Mouse (Mus musculus) inflammation-experienced regulatory T-cells, adult 6 months (primary cell): ENCODE results near the gene Gm20388. TPM values are rescaled to one million over a fixed set of nuclear protein-coding genes. Genes with fewer than 3 reads are reported as not detected.
A peak's percentile ranks its signal among the peaks of the same experiment; 100 is the strongest.

Experiments used
- ATAC-seq: one replicate; pipeline ENCODE4 v1.8.0; 2017
- polyA plus RNA-seq, 3 experiments: library from polyadenylated mRNA; unstranded; fragments of 100-300 nt; shearing (Covaris generic); gene quantifications; one replicate each; pipeline ENCODE4 v1.2.1; 2017

The Gm20388 gene
- polyA plus RNA-seq, 3 experiments from 2014 or later = 10.8 to 14.1 (median 11.8) TPM

DNA sequence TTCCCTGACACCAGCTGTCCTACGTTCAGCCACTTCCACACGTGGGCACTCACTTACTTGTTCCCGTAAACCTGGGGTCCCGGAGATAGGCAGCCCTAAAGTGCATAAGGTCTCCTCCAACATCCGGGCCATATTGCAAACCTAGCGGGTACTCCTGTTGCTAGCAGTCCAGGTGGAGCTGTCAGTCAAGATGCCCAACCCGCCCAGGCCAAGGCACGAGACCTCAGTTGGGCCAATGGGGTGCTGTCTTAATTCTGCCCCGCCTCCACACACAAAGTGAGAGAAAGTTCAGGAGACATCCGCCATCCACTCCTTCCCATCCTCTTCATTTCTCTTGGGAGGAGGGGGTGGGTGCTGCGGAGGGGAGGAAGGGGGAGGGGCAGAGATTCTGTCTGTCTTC lies 715.8 kb downstream of the Gm20388 start:
- no peak for ATAC-seq

DNA sequence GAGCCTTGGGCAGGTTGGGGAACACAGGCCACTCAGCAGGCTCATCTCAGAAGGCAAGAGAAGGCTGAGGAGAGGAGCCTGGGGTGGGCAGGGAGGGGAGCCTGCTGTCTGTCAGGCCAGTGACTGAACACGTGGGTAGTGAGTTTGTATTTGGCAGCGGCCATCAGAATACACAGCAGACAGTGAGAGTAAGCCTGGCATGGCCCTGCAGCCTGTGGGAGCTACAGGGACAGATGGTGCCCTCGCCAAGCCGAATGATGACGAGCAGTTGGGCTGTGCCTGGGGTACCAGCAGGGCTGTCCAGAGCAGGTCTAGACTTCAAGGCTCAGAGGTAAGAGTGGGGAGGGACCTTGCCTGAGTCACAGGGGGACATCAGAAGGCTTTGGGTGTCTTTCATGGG lies 716.7 kb downstream of the Gm20388 start:
- no peak for ATAC-seq

DNA sequence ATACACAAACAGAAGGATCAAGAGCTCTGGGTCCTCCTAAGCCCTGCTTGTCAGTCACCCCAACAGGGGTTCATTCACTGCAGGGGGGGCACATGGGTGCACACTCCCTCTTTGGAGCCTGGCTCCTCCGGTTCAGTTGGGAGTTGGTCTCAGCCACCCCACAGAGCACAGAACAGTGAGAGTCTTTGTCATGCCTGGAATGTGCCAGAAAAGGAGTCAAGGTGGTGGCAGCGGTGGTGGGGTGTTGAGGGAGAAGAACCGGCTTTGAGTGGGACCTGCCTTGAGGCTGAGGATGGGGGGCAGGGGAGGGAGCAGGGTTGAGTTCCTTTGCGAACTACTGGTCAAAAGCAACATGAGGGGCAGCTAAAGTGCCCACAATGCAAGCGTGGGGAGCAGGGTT lies 719.4 kb downstream of the Gm20388 start:
- ATAC-seq = no peak

DNA sequence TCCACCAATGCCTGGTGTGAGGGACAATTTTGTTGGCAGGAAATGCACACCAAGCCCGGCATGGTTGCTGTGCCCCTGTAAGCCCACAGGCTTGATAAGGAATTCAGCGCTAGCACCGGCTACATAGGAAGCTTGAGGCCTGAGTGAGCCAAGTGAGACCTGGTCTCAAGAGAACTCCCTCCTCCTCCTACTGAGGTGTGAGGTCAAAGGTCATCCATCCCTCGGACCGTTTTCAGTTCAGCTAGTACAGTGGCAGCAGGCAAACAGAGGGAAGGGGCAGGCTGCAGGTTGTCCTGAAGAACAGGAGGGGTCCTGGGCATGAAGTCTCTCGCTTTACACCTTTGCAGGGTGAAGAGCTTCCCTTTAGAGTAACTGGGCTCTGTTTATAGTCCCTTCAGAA lies 720.2 kb downstream of the Gm20388 start:
- ATAC-seq = no peak

DNA sequence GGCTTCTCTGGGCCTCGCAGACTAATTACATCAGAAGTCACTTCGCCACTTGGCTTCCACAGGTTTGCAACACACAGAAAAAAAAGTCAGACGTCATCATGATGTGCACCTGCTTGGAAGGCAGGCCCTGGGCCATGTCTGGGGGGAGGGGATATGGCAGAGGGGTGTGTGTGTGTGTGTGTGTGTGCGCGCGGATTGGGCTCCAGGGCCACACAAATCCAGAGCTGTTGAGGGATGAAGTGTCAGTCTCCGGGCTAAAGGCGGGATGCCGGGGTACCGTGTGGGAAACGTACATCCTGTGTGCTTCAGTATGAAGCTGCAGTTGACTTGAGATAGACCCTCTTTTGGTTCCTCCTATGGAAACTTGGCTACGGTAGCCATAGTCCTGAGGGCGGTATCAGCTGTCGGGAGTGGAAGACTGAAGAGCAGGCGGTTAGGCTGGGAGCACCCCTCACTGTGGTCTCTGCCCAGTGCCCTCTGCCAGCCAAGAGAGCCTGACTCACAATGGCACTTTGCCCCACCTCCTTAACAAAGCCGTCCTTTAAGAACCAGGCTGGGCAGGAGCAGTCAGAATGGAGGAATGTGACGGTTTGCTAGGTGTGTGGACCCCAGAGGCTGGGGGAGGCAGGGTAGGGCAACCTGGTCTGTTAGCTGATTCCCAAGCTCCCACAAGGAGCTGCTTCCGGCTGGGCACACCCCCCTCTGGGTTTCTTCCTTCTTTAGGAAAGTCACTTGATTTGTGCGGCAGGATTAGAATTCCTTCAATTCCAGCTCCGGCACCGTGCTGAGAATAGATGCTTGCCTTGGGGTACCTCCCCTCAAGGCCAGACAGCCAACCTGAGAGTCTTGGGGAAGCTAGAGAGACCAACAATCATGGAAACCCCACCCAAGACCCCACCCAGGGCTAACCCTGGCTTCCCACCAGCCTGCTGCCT lies 721.1 kb downstream of the Gm20388 start:
- no peak for ATAC-seq

DNA sequence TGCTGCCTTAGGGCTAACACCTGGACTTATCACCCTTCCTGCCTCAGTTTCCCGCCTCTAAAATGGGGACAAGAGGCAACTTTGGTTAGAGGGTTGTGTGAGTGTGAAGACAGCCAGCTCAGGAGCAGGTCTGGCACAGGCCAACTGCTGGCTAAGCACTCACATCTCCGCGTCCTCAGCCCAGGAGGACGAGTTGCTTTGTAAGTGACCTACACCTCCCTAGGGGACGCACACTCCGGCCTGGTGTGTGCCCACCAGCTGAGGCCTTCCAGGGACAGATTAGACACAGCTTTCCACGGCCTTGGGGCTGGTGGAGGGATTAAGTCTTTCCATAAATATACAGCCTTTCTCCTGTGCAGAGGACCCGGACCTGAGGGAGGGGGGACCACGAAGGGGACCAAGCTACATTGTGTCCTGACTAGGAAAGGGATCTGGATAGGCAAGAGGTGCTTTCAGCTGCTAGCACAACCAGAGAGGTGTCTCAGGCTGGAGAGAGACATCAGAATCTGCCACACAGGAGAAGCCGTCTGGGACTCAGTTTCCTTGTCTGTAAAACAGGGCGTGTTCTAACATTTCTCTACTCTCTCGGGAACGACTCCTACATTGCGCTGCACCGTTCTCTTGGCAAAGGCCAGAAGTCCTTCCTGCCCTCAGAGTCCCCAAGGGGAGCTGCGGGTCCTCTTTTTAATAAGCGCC lies 722.5 kb downstream of the Gm20388 start:
- no peak for ATAC-seq

DNA sequence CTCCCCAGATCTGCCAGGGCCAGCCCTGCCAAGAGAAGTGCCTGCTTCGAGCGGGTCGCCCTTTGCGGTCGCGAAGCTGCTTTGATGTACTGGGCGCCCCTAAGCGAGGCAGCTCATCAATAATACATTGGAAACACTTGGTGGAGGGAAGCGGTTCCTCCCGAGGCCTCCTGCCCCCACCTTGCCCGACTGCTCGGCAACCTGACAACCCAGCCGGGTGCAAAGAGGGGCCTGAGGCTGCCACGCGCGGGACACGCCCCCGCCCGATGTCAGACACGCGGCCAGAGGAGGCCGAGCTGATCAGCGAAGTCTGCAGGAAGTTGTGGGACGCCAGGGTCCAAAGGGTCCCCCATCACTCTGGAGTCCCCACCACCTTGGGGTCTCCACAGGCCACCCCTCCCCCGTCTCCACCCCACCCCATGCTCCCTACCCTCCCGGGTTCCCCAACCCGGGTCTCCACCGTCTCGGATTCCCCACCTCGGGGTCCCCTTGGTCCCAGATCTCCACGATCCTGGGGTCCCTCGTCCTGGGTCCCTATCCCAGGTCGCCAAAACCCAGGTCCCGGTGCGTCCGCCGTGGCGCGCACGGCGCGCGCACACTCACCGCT lies 723.1 kb downstream of the Gm20388 start:
- no peak for ATAC-seq

DNA sequence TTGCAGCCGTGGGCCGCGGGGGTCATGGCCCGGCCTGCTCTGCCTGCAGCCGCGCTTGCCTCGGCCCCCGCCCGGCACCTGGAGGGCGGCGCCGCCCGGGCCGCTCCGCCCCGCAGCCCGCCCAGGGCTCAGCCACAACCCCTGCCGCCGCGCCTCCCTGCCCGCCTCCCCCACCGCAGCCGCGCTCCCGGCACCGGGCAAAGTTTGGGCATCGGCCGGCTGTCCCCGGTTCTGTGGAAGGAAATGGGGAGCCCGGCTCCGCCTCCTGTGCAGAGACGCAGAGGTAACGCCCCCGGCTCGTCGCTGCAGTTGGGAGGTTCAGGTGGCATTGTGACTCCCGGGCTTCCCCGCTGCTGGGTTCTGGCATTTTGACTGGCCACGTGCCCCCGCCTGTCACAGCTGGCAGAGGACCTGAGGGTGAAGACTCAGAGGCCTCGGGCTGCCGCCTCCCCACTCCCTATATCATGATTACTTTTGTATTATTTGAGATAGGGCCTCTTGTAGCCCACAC lies 723.7 kb downstream of the Gm20388 start:
- ATAC-seq = peak; percentile 82

DNA sequence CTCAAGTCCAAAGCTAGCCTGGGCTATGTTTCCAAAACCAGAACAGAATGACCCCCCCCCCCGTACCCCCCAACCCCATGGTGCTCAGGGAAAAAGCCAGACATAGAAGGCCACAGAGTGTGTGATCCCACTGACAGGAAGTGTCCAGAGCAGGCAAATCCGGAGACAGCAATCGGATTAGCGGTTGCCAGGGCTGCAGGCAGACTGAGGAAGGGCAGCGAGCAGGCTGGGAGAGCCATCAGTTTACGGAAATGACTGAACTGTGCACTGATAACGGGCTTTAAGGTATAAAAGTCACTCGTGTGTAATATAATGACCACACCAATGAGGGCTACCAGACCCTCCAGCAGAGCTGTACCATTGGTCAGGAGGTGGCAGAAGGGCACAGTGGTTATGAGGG lies 730.6 kb downstream of the Gm20388 start:
- no peak for ATAC-seq

DNA sequence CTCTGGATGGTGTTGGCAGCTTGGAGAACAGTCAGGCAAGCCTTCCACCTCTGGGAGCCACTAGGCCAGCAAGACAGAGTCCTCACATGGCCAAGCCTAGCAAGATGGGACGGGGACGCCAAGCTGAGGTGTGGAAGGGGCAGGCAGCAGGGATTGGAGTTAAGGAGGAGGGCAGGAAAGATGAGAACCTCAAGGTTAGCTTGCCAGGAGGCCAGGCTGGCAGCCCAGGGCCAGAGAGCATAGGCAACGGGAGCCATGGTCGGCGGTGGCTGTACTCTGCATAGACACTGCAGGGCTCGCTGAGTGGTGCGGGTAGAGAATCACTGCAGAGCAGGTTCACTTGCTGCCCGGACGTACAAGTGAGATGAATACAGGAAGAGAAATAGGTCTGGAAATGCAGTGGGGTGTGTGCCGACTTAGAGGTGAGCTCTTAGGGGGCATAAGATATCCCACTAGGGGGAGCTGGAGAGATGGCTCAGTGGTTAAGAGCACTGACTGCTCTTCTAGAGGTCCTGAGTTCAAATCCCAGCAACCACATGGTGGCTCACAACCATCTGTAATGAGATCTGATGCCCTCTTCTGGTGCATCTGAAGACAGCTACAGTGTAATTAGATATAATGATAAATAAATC lies 731.5 kb downstream of the Gm20388 start:
- no peak for ATAC-seq

DNA sequence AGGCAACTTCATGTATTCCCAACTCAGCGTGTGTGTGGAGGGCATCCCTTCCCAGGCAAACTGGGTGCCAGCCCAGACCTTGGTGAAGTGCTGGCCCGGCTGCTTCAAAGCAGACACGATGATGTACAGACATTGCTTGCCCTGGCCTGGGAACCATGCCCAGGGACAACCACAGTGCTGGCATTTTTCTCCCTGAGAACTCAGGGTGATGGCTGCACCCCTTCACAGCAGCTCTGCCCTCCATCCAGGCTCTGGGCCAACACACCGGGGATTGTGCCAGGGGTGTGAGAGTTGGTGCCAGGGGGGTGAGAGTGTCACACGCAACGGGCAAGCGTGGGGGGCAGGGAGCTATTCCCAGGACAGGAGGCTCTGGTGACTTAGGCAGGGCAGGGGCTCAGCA lies 734.0 kb downstream of the Gm20388 start:
- ATAC-seq = no peak

DNA sequence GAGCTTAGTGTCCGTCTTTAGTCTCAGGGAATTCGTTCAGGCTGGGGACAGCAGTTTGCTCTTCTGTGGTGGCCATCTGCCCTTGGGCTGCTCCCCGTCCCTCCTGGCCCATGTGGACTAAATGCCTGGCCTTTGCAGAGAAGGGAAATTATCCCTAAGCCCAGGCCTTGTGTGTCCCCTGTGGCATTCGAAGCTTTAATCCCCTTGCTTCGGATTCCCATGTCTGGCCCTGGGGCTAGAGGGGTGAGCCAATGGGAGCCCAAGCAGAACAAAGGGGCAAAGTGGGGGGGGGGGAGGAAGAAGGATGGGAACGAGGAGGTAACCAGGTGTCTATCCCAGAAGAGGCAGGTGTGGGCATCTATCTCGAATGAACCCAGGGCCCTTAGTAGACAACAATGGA lies 736.9 kb downstream of the Gm20388 start, which contains the start of gene 1190005I06Rik:
Gene 1190005I06Rik (minus strand): TSS at position 101 of the 400 bp plus-strand sequence.
- no peak for ATAC-seq

DNA sequence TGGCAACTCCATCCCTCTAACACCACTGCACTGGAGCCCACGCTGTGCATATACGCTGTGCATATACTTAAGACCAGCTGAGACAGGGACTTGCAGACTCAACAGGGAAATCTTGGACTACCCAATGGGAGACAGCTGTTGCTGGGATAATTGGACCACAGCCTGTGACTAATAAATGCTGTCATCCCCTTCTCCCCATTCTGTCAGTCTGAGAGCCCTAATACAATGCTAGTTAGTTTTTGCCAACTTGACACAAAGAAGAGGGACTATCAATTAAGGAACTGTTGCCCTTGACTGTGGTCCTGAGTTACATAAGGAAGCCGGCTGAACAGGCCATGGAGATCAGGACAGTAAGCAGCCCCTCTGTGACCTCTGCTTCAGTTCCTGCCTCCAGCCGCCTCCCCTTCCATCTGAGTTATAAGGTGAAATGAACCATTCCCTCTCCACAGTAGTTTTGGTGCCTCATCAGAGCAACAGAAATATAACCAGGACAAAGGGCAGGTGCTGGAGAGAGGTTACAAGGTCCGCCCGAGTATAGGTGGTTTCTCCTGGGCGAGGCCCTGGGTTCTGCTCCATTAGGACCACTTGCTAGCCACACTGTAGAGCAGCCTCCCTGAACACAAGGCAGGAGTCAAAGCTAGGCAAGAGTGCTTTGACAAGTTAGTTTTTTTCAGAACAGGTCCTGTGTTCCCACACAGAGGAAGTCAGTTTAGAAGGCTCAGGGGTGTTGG lies 745.8 kb downstream of the Gm20388 start:
- ATAC-seq = no peak

DNA sequence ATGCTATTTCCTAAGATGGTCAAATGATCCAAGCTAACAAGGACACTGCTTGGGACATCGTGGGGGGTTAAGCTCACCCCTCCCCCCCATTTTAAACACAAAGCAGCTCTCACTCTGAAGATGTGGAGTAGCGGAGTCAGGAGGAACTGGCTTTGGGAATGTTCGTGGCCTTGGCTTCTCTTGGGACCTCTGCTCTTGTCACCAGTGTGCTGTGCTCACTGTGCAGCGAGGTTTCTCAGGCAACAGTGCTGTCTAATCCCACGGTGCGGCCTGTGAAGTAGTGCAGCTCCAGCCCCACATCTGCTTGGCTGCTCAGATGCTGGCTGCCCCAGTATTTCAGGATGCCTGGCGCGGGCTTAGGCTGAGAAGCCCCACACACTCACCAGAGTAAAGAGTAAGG lies 746.8 kb downstream of the Gm20388 start:
- ATAC-seq = no peak

DNA sequence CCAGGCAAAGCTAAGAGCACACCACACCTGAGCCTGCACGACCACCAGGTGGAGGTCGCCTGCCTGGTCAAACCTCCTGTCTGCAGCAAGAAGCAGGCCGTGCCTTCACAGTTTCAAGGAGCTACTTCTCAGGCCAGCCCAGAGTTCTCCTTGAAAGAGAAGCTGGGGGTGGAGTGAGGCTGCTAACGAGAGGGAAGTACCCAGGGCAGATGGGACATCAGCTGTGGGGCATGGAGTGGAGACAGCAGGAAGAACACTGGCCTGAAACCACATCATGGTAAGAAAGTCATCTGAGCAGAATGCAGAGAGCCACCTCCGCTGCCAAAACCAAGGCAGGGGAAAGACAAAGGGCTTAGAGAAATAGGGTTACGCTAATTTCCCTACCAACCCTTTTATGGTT lies 753.9 kb downstream of the Gm20388 start:
- no peak for ATAC-seq

DNA sequence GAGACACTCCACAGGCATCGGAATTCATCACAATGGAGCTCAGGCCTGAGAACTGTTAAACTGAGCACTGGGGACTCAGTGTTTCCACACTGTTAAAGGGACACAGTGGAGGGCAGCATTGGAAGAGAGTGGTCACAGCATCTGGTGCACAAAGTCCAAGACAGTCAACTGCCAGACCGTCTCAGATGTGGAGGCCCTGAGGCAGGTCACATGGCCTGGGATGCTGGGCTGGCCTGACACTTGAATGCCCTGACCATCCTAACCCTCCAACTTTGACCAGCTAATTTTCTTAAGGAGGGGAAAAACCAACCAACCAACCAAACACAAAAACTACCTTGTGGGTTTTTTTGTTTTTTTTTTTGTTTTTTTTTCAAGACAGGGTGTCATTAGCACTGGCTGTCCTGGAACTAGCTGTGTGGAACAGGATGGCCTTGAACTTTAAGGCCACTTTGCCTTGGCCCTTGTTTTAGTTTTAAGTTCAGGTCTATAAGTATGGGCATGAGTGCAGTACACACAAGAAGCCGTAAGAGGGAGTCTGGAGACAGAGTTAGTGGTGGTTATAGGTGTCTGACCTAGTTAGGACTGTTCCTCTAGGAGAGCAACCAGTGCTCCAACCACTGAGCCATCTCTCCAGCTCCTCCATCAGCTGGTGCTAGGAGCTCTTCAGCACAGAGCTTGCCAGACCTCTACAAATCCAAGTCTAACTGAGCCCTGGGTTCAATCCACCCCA lies 755.2 kb downstream of the Gm20388 start:
- no peak for ATAC-seq

DNA sequence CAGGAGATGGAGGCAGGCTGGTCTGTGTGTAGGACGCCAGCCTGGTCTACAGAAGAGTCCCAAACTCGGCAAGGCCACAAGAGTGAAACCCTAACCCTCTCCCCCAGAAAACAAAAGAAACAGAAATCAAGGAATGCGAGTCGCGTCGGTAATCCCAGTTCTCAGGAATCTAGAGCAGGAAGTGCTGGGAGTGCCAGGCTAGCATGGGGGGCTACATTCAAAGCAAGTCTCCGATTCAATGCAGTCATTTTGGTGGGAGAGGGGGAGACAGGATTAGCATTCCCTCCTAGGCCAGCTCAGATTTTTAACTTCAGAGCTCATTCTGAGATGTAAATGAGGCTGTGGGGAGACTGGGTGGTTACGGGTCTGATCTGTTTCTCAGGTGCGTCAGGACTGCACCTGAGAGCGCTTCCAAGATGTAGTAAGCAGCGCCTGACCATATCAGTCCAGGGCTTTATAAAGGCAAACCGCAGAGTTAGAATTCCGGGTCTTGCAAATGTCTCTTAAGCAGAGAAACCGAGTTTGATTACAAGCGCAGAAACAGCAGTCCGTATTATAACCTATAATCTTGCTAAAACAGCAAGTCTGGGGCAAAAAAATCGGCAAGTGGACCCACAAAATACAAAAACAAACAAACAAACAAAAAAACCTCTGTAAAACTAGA lies 756.3 kb downstream of the Gm20388 start:
- no peak for ATAC-seq

DNA sequence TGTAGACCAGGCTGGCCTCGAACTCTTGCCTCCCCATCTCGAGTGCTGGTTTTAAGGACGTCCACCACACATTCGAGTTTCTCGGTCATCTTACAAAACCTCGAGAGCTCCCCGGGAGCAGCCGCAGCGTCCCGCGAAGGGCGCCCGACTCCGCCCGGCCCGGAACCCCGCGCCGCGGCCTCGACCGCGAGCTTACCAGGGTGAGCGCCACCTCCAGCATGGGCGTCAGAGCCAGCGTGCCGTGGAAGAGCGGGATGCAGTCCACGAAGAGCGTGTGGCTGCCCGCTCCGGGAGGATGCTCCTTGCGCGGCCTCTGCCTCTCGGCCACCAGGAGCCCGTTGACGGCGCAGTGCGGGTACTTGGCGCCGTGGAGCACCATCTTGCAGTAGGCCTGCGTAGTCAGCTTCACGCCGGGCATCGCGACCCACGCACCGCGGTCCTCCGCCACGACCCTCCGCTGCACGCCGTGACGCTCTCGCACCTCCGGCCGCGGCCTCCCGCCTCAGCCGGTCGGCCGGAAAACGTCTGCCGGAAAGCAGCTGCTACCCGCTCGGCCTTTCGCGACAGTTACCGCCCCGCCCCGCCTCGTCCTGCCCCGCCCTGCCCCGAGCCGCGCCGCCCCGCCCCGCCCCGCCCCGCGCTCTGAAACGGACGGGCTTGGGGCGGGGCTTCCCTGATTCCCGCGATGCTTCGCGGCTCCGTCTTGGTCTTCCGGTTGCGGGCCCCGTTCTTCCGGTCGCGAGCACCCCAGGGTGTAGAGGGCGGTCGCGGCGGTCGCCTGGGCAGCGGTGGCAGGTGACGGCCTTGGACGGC lies 757.1 kb downstream of the Gm20388 start, which contains the start of the genes Gm27021 and Cox4i1:
Gene Gm27021 (minus strand): TSS at position 519 of the 813 bp plus-strand sequence.
Gene Cox4i1 (plus strand): TSS at position 662 of the 813 bp plus-strand sequence.
- ATAC-seq = peak; percentile 86

DNA sequence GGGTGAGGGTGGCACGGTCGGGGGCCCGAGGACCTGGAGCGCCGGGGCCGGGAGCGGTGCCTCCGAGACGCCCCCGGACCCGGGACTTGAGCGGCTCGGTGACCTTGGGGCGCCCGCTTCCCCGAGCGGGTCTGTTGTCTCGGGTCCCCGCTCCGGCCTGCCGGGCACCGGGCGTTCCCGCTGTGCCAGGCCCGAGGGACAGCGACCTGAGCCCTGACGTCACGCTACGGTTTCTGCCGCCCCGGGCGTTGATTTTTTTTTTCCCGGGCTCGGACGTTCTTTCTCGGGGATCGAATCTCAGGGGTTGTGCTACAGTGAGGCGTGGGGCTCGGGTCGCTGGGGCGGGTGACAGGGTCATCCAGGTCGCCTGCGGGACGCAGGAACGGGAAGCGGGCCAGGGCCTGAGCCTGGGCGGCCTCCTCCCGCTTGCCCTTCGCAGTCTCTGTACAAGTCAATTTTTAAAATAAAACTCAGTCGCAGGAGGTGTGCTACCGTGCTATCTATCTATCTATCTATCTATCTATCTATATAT lies 757.8 kb downstream of the Gm20388 start, which contains the start of gene Emc8:
Gene Emc8 (minus strand): TSS at position 200 of the 532 bp plus-strand sequence.
- peak; percentile 1 for ATAC-seq
